Mouse (Mus musculus) liver, adult 2 months (tissue): ENCODE results near the gene 1700029P11Rik.

Experiments used
- CTCF ChIP-seq: fragments of 200-500 bp; IDR thresholded peaks from 2 replicates; pipeline ENCODE4 v1.5.1; 2011; ENCODE audit warnings: low read depth, low read length, control low read depth
- POLR2A ChIP-seq: fragments of 200-500 bp; IDR thresholded peaks from 2 replicates; pipeline ENCODE4 v1.6.1; 2011; ENCODE audit warnings: low read length, control low read depth; ENCODE audit not compliant: insufficient read depth; ENCODE audit errors: extremely low read depth

GRCm38 (mm10) chr15:81941010-81941409 lies 39.3 kb upstream of the 1700029P11Rik start:
- TF ChIP-seq POLR2A (no peak), CTCF (no peak; the same call in 1 of the 2 replicates)
